Mouse (Mus musculus) stomach, embryonic 16.5 days (tissue): ENCODE results near the gene Pde4c. TPM values are rescaled to one million over a fixed set of nuclear protein-coding genes. Genes with fewer than 3 reads are reported as not detected.

ENCODE experiments used
- ATAC-seq: fragments of 200-750 bp; cut with Nextera tagmentation; 2 replicates; pipeline ENCODE4 v1.8.0; 2017; ENCODE audit warnings: moderate number of reproducible peaks, moderate TSS enrichment; ENCODE audit not compliant: insufficient read depth, low FRiP score
- H3K27ac ChIP-seq: fragments of 300-500 bp; sonication (generic); 2 replicates; pipeline ENCODE4 v1.5.1; 2014; ENCODE audit warnings: low read length
- H3K27me3 ChIP-seq: fragments of 300-500 bp; sonication (generic); 2 replicates; pipeline ENCODE4 v1.6.1; 2014; ENCODE audit warnings: low read length, control low read depth, mixed read lengths; ENCODE audit not compliant: control insufficient read depth, insufficient read depth
- H3K36me3 ChIP-seq: fragments of 300-500 bp; sonication (generic); 2 replicates; pipeline ENCODE4 v1.6.1; 2014; ENCODE audit warnings: low read length; ENCODE audit not compliant: control insufficient read depth, insufficient read depth
- H3K4me1 ChIP-seq: fragments of 300-500 bp; sonication (generic); 2 replicates; pipeline ENCODE4 v1.6.1; 2014; ENCODE audit warnings: low read length, control low read depth, mixed read lengths; ENCODE audit not compliant: control insufficient read depth, insufficient read depth
- H3K4me2 ChIP-seq: fragments of 300-500 bp; sonication (generic); 2 replicates; pipeline ENCODE4 v1.6.1; 2014; ENCODE audit warnings: low read depth, low read length, mixed read lengths
- H3K4me3 ChIP-seq: fragments of 300-500 bp; sonication (generic); replicated peaks from 2 replicates; pipeline ENCODE4 v1.5.1; 2014; ENCODE audit warnings: mild to moderate bottlenecking, low read length
- H3K9ac ChIP-seq: fragments of 300-500 bp; sonication (generic); 2 replicates; pipeline ENCODE4 v1.6.1; 2014; ENCODE audit warnings: low read length
- H3K9me3 ChIP-seq: fragments of 300-500 bp; sonication (generic); replicated peaks from 2 replicates; pipeline ENCODE4 v1.6.1; 2016; ENCODE audit warnings: low read length, control low read depth; ENCODE audit not compliant: control insufficient read depth
- WGBS: fragments of 180-500 bp; shearing (Covaris S2); extraction: QIAGEN DNeasy Blood & Tissue Kit; methylation state at CpG from one replicate; pipeline ENCODE4 v1.1.7; 2014; 5-methylcytosine and 5-hydroxymethylcytosine counted together
- polyA plus RNA-seq: library from polyadenylated mRNA; unstranded; fragments of >200 nt; fragmentation: Nextera tagmentation; extraction: Ambion mirVana; gene quantifications from 2 replicates; pipeline ENCODE4 v1.2.1, GENCODE M21; 2015

Gene Pde4c
- polyA plus RNA-seq, 1 experiment from 2014 or later, result 0.23 TPM

- 23% methylated on average over 11 of the region's 11 CpGs for WGBS
- no peak for ATAC-seq
- Histone ChIP-seq H3K27ac (peak overlapping the region; percentile 89), H3K9ac (no peak overlapping the region), H3K9me3 (no peaks in the 10 kb centered on the region), H3K4me3 (no peak overlapping the region), H3K4me1 (peaks cover 23% of the 10 kb centered on the region), H3K4me2 (peak overlapping the region; percentile 40; the same call in 1 of the 2 replicates), H3K27me3 (peaks cover 4% of the 10 kb centered on the region; the same call in 1 of the 2 replicates), H3K36me3 (peaks cover 7% of the 10 kb centered on the region; the same call in 1 of the 2 replicates)
Observed at GRCm38 (mm10) chr8:70752000-70752764, 28.7 kb downstream of the Pde4c start.

- Histone ChIP-seq H3K4me3 (peak overlapping the region; percentile 21; the same call in 1 of the 2 replicates), H3K27me3 (peaks cover 4% of the 10 kb centered on the region; the same call in 1 of the 2 replicates), H3K4me2 (peak overlapping the region; percentile 40), H3K27ac (peak overlapping the region; percentile 89), H3K36me3 (peaks cover 7% of the 10 kb centered on the region; the same call in 1 of the 2 replicates), H3K9me3 (no peaks in the 10 kb centered on the region), H3K4me1 (peaks cover 23% of the 10 kb centered on the region), H3K9ac (peak overlapping the region; percentile 59)
- 16% methylated on average over 21 of the region's 21 CpGs for WGBS
- no peak for ATAC-seq
Observed at GRCm38 (mm10) chr8:70753151-70753550, 29.6 kb downstream of the Pde4c start.

- peak; percentile 97 for ATAC-seq
- Histone ChIP-seq H3K9me3 (no peaks in the 10 kb centered on the region), H3K36me3 (peaks cover 7% of the 10 kb centered on the region; the same call in 1 of the 2 replicates), H3K27ac (peak within 1 kb of the TSS; percentile 89), H3K4me2 (peak within 1 kb of the TSS; percentile 98), H3K9ac (peak within 1 kb of the TSS; percentile 83), H3K4me3 (peak within 1 kb of the TSS; percentile 71), H3K4me1 (peaks cover 28% of the 10 kb centered on the region), H3K27me3 (no peaks in the 10 kb centered on the region)
- 8% methylated on average over 37 of the region's 37 CpGs for WGBS
Observed at GRCm38 (mm10) chr8:70754043-70754870, 30.7 kb downstream of the Pde4c start, which contains the start of gene Rab3a. TSS of gene Rab3a (plus strand) at chr8:70754679.

- H3K4me2 ChIP-seq, result peak overlapping the region; percentile 98
- H3K27ac ChIP-seq, result peak overlapping the region; percentile 64
- peak overlapping the region; percentile 83 for H3K9ac ChIP-seq
- H3K4me1 ChIP-seq, result peaks cover 36% of the 10 kb centered on the region
- no peaks in the 10 kb centered on the region for H3K9me3 ChIP-seq
- H3K4me3 ChIP-seq, result peak overlapping the region; percentile 71
- H3K36me3 ChIP-seq, result peaks cover 7% of the 10 kb centered on the region; the same call in 1 of the 2 replicates
- WGBS, result 11% methylated on average over 50 of the region's 50 CpGs
- H3K27me3 ChIP-seq, result no peaks in the 10 kb centered on the region
- peak; percentile 5; the same call in 1 of the 2 replicates for ATAC-seq
Observed at GRCm38 (mm10) chr8:70754871-70755660, 31.5 kb downstream of the Pde4c start.

GRCm38 (mm10) chr8:70755661-70756475 is 32.3 kb downstream of the Pde4c start:
- H3K9ac ChIP-seq, result 0 out of 2 replicates have a peak overlapping the region, but pooled peaks have one; percentile 83

GRCm38 (mm10) chr8:70756476-70757040 is 33.0 kb downstream of the Pde4c start:
- Histone ChIP-seq H3K27me3 (no peaks in the 10 kb centered on the region), H3K27ac (no peak overlapping the region), H3K36me3 (peaks cover 7% of the 10 kb centered on the region; the same call in 1 of the 2 replicates), H3K9me3 (no peaks in the 10 kb centered on the region), H3K4me1 (peaks cover 41% of the 10 kb centered on the region), H3K4me2 (no peak overlapping the region), H3K4me3 (no peak overlapping the region), H3K9ac (no peak overlapping the region)
- 93% methylated on average over 6 of the region's 6 CpGs for WGBS
- ATAC-seq, result no peak

More at GRCm38 (mm10) chr8:70755661-70756475, 32.3 kb downstream of the Pde4c start:
- no peaks in the 10 kb centered on the region for H3K27me3 ChIP-seq
- peaks cover 7% of the 10 kb centered on the region; the same call in 1 of the 2 replicates for H3K36me3 ChIP-seq
- H3K27ac ChIP-seq, result no peak overlapping the region
- peaks cover 37% of the 10 kb centered on the region for H3K4me1 ChIP-seq
- no peak for ATAC-seq
- peak overlapping the region; percentile 98 for H3K4me2 ChIP-seq
- WGBS, result 84% methylated on average over 24 of the region's 24 CpGs
- no peaks in the 10 kb centered on the region for H3K9me3 ChIP-seq
- peak overlapping the region; percentile 71 for H3K4me3 ChIP-seq

- peaks cover 41% of the 10 kb centered on the region for H3K4me1 ChIP-seq
- no peaks in the 10 kb centered on the region for H3K9me3 ChIP-seq
- no peak overlapping the region for H3K4me3 ChIP-seq
- H3K27me3 ChIP-seq, result no peaks in the 10 kb centered on the region
- H3K27ac ChIP-seq, result no peak overlapping the region
- H3K9ac ChIP-seq, result no peak overlapping the region
- no peak overlapping the region for H3K4me2 ChIP-seq
- ATAC-seq, result no peak
- peaks cover 7% of the 10 kb centered on the region; the same call in 1 of the 2 replicates for H3K36me3 ChIP-seq
- WGBS, result 76% methylated on average over 22 of the region's 22 CpGs
Observed at GRCm38 (mm10) chr8:70757523-70758307, 34.2 kb downstream of the Pde4c start.
